Mouse (Mus musculus) urinary bladder, postnatal 25 days (tissue): ENCODE measurements at regions not wholly inside any gene's neighbourhood (a gene's known extent, or its start where the extent isn't known, plus 50 kb on each side); places are given as distances from the start of the nearest gene placed in this dataset.

Experiments used
- DNase-seq: peaks from one replicate; pipeline ENCODE4 v3.0.0; 2022; ENCODE audit warnings: low spot score

DNA sequence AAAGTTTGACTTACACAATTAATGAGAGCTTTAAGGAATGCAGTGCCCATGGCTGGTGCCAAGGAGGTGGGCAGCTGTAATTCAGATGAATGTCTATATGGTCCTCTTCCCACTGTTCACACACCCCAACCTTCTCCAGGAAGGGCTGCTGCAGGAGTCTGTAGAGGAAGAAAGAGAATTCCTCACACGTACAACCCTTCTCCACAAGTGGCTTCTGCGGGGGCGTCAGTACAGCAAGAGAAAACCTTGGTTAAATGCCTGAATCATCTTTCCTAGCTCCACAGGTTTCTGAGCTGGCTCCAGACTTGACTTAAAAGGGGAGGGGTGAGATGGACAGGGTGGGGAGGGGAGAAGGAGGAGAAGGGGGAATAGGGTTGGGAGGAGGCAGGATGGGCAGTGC is 306.3 kb downstream of the Tbc1d1 start:
- DNase-seq = no peak

GRCm38 (mm10) chr5:64463570-64463969 is 307.5 kb downstream of the Tbc1d1 start:
- no peak for DNase-seq

DNA sequence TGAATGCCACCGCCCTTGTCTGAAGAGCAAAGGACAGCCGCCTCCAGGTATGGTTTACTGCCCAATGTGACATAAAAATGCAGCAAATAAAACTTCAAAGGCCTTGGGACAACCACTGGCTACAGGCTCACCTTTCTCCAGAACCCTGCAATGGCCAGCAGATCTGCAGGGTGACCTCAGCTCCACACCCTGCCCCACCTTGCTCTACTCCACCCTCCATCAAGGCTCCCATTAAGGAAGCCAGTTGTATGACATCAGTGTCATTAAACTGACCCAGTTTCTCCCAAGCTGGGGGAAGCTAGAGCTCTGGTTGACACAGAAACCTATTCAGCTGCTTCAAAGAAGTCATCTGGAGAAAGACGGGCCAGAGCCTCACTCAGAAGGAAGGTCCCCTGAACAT is 310.2 kb downstream of the Tbc1d1 start:
- no peak for DNase-seq

GRCm38 (mm10) chr5:64467856-64468255 is 311.8 kb downstream of the Tbc1d1 start:
- no peak for DNase-seq

DNA sequence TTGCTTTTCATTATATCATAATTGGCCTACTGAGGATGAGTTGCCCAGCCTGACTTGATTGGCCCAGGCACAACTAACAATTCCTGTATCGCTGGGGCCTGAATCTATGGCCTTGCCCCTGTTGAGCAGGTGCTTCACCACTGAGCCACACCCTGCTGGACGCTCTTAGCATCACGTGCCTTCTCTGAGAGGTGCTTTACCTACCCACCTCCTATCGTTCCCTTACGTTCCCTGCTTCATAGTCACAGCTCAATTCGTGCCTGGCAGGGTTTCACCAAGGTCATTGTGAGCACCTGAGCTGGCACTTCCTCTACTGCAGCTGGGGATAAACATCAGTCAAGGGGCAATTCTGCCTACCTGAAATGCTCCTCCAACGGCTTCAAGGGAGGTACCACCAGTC is 312.2 kb downstream of the Tbc1d1 start:
- DNase-seq = no peak

DNA sequence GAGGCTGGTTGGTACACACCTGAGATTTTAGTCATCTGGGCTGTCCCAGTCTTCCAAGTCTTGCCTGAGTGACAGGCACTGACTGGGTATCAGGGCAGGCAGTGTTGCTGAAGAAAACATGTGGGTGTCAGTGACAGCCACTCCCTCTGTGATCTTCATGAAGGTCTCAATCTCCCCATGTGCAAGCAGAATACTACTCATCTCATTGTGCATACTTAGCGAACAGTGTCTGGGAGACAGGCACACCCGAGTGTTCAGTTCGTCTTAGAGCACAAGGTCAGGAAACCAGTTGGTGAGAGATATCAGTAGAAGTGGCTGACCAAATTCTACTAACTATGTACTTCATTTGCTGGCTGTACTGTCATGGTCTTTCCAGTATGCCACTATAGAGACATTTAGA is 315.9 kb downstream of the Tbc1d1 start:
- no peak for DNase-seq

GRCm38 (mm10) chr5:64472415-64472814 is 316.3 kb downstream of the Tbc1d1 start:
- DNase-seq = no peak

GRCm38 (mm10) chr5:64474868-64475267 is 318.8 kb downstream of the Tbc1d1 start:
- no peak for DNase-seq

GRCm38 (mm10) chr5:64475736-64476519 is 319.8 kb downstream of the Tbc1d1 start:
- no peak for DNase-seq

DNA sequence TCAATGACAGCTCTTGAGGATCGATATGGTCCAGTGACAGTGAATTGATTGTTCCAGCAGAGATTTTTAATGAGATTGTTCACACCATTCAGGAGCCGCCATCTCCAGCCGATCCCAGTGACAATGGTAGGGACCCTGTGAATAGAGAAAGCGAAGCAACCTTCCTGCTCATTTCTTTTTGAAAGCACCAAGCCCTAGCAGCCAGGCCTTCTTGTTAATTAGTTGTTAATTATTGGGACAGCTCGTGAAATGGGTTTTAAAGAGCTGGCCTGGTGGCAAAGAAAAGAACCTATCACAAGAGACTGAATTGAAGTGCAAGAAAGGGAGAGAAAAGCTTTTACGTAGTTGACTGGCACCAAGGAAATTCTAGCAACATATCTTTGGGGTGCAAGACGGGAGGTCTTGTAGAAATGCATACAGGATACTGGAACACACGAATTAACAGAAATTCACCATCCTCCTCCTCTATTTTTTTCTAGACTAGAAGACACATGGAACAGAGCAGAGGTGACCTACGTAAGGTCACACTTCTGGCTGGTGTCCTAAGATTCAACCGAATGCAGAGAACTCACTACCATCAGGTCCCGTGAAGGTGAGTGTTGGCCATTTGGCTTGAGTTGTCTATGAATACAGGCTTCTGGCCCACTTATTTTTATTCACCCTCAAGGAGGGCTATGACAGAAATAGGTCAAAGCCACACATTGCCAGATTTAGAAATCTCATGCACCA is 320.7 kb downstream of the Tbc1d1 start:
- no peak for DNase-seq

DNA sequence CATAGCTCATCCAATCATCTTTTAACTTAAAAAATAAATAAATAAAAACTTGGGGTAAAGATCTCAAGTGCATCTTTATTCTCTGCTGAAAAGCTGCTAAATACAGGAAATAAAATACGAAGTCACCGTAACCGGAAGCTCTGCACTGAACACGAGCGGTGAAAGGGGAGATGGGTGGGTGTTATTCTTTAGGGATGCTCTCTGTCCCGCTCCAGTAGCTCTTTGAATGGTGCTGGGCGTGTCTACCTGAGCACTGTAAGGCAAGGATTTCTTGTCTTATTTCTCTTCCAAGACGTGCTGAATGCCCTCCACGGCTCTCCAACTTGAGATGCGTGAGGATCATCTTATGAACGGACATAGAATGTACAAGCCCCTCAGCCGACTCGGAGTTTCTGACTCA is 322.0 kb downstream of the Tbc1d1 start:
- DNase-seq = no peak

DNA sequence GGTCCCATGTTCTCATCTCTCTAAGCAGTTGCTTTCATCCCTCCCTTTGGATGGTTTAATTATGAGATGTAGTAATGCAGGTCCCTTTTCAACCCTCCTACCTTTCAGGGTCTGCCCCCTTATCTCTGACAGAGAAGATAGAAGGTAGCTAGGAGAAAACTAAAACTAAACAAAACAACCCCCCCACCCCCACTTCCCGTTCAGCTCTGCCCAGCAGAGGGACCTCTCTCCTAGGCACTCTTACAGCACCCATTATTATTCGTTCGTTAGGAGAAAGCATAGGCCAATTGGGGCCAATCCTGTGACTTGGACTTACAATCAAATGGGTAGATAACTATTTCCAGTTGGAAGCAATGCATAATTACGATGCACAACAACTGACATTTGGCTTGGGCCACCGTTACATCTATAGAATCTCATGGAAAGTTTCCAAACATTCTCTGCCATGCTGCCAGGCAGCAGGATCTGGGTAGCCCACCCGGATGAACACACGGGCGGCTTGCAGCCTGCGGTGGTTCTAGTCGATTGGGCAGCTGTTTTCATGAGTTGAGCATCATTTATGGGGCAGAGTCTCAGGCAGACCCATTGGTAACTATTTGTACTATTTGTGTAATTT is 322.6 kb downstream of the Tbc1d1 start:
- DNase-seq = no peak

DNA sequence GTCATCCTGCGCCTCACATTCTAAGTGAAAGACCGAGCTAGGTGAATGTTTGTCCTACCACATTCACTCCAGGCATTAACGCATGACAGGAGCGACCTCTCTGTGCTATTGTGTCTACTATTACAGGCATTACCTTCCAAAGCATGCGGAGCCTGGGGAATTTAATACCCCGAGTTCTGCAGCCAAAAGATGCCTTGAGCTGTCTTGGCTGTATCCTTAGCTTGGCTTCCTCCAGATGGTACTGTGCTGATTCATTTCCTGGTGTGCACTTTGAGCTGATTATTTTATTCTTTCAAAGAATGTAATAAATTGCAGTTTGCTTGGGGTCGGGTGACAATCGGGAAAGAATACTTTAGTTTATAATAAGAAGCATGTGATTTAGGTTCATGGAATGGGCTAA is 323.2 kb downstream of the Tbc1d1 start:
- DNase-seq = no peak

GRCm38 (mm10) chr5:64485043-64485442 is 318.1 kb upstream of the Klf3 start:
- DNase-seq = no peak

- no peak for DNase-seq
Measured at GRCm38 (mm10) chr5:64485856-64486255, 317.3 kb upstream of the Klf3 start.

- no peak for DNase-seq
Measured at GRCm38 (mm10) chr5:64486761-64487160, 316.4 kb upstream of the Klf3 start.

GRCm38 (mm10) chr5:64487698-64488398 is 315.3 kb upstream of the Klf3 start:
- no peak for DNase-seq

GRCm38 (mm10) chr5:64489656-64490444 is 313.3 kb upstream of the Klf3 start:
- no peak for DNase-seq

GRCm38 (mm10) chr5:64490445-64490950 is 312.7 kb upstream of the Klf3 start:
- DNase-seq = no peak

DNA sequence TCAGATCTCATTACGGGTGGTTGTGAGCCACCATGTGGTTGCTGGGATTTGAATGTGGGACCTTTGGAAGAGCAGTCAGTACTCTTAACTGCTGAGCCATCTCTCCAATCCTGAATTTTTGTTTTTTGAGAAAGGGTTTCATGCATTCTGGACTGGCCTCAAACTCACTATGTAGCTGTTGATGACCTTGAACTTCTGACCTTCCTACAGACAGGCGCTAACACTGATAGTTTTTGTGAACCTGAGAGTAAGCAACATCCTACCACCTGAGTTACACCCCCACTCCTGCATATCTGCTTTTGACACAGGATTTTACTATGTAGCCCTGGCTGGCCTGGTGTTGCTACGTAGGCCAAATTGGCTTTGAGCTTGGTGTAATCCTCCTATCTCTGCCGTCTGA is 308.8 kb upstream of the Klf3 start:
- DNase-seq = no peak

DNA sequence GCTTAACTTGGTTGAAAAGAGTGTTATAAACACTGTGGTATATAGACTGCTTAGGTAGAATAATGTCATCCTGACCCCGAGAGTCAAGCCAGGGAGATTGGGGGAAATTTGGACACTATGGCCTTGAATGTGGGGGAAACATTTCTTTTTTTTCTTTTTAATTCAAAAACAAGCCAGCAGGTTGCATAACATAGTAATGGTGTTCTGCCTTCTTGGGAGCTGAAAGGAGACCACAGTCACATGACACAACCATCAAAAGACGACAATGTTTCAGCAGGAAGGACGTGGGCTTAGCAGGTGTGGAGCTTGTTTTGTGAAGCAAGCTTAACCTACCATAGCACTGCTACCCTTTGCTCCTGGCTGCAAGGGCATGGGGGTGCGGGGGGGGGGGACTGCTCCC is 306.3 kb upstream of the Klf3 start:
- no peak for DNase-seq

GRCm38 (mm10) chr5:64498431-64498830 is 304.8 kb upstream of the Klf3 start:
- no peak for DNase-seq
